In the genomic region with DNA sequence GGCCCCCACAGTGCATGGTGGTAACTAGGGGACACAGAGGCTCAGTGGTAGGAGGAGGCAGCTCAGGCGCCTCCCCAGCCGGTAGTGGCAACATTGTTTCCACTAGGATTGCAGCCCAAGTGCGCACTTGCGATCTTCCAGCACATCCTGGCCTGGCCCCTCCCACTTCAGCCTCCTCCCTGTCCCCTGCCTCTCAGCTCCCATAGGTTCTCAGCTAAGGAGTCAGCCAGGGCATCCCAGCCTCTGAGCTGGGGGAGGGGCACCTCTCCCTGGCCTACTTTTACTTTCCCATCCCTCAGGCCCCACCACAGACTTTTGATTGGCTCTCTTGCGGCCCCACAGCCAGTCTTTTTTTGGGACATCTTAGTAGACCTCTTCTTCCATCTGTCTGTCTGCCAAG, we compare ENCODE assay signal across 8 mouse cellular contexts. TPM values are rescaled to one million over a fixed set of nuclear protein-coding genes. Genes with fewer than 3 reads are reported as not detected.
DNase-seq lines count a peak whose midpoint lies in the region; ATAC-seq lines count a peak whose summit lies in the region.

No protein-coding gene starts in this region.

- no peaks in the 10 kb centered on the region for H3K36me3 ChIP-seq in heart, embryonic 16.5 days (ENCODE audit: control insufficient read depth, insufficient read depth)
- H3K36me3 ChIP-seq in limb, embryonic 10.5 days: no peaks in the 10 kb centered on the region
- H3K36me3 ChIP-seq in midbrain, embryonic 14.5 days (ENCODE audit: control insufficient read depth, insufficient read depth, low read length): no peaks in the 10 kb centered on the region

- no peaks in the 10 kb centered on the region for H3K27me3 ChIP-seq in heart, embryonic 16.5 days (ENCODE audit: control insufficient read depth, insufficient read depth, low read length)
- 0 out of 2 replicates have a peak, but pooled peaks cover 9% of the 10 kb centered on the region for H3K27me3 ChIP-seq in limb, embryonic 10.5 days (ENCODE audit: low read depth, poor library complexity, severe bottlenecking)
- no peaks in the 10 kb centered on the region for H3K27me3 ChIP-seq in midbrain, embryonic 14.5 days (ENCODE audit: control insufficient read depth, insufficient read depth, low read length)

- peaks cover 19% of the 10 kb centered on the region for H3K4me1 ChIP-seq in heart, embryonic 16.5 days (ENCODE audit: control insufficient read depth, insufficient read depth, low read length)
- peaks cover 52% of the 10 kb centered on the region for H3K4me1 ChIP-seq in limb, embryonic 10.5 days
- 0 out of 2 replicates have a peak, but pooled peaks cover 4% of the 10 kb centered on the region for H3K4me1 ChIP-seq in midbrain, embryonic 14.5 days (ENCODE audit: control insufficient read depth, insufficient read depth, low read length)

- H3K9me3 ChIP-seq in heart, embryonic 16.5 days (replicated peaks; ENCODE audit: control insufficient read depth, low read length): no peaks in the 10 kb centered on the region
- H3K9me3 ChIP-seq in limb, embryonic 10.5 days (replicated peaks): no peaks in the 10 kb centered on the region
- no peaks in the 10 kb centered on the region for H3K9me3 ChIP-seq in midbrain, embryonic 14.5 days (ENCODE audit: control insufficient read depth, low read length)

- no peak overlapping the region for H3K9ac ChIP-seq in heart, embryonic 16.5 days (ENCODE audit: low read length)
- no peak overlapping the region for H3K9ac ChIP-seq in midbrain, embryonic 14.5 days (replicated peaks; ENCODE audit: low read length)

- 0 out of 2 replicates have a peak overlapping the region, but pooled peaks have one; percentile 29 for H3K4me2 ChIP-seq in heart, embryonic 16.5 days (ENCODE audit: low read depth, low read length)
- H3K4me2 ChIP-seq in midbrain, embryonic 14.5 days (ENCODE audit: low read length): no peak overlapping the region

- DNase-seq in right cerebral cortex, postnatal 10 days (ENCODE audit: low spot score in 2 of 2): peak; percentile 64 to 67
- no peak for DNase-seq in right cerebral cortex, postnatal 36 days (ENCODE audit: low spot score in 2 of 2)
- peak; percentile 58 for DNase-seq in embryo, embryonic 9.5 days (ENCODE audit: extremely low spot score)
- no peak for DNase-seq in limb, embryonic 10.5 days (ENCODE audit: low spot score)
- DNase-seq in ovary, postnatal 14 days (ENCODE audit: low spot score): peak; percentile 33
- DNase-seq in midbrain, embryonic 14.5 days: no peak

- ATAC-seq in heart, embryonic 16.5 days (replicated peaks; ENCODE audit: extremely low read depth, insufficient read depth, low FRiP score): 0 out of 2 replicates have a peak, but pooled peaks have one; percentile 3
- no peak for ATAC-seq in granulocyte monocyte progenitor cell, adult 5-6 weeks (replicated peaks; ENCODE audit: poor library complexity, severe bottlenecking)
- no peak for ATAC-seq in midbrain, embryonic 14.5 days (ENCODE audit: low FRiP score, low TSS enrichment)

- 17% methylated on average over 5 of the region's 5 CpGs for WGBS in heart, embryonic 16.5 days
- 9% methylated on average over 5 of the region's 5 CpGs for WGBS in limb, embryonic 10.5 days
- 24% methylated on average over 5 of the region's 5 CpGs for WGBS in midbrain, embryonic 14.5 days

- H3K27ac ChIP-seq in heart, embryonic 16.5 days (ENCODE audit: low read length): no peak overlapping the region
- H3K27ac ChIP-seq in limb, embryonic 10.5 days: peak overlapping the region; percentile 27; the same call in 1 of the 2 replicates
- no peak overlapping the region for H3K27ac ChIP-seq in midbrain, embryonic 14.5 days (replicated peaks; ENCODE audit: low read depth, low read length)

- no peak overlapping the region for H3K4me3 ChIP-seq in heart, embryonic 16.5 days (ENCODE audit: low read length)
- H3K4me3 ChIP-seq in limb, embryonic 10.5 days: peak overlapping the region; percentile 27
- H3K4me3 ChIP-seq in midbrain, embryonic 14.5 days (replicated peaks; ENCODE audit: low read depth, low read length): no peak overlapping the region

RNA-seq across cellular contexts. Expression of gene Rrp9, which starts 3.9 kb away (rescaled TPM):
- polyA plus RNA-seq in heart, embryonic 16.5 days (2015; fragmentation: Nextera tagmentation; extraction: Ambion mirVana): 29.6 and 31.8 TPM in 2 replicates
- polyA plus RNA-seq in limb, embryonic 10.5 days (2016; fragmentation: Nextera tagmentation; extraction: Ambion mirVana): 81.6 and 110 TPM in 2 replicates
- total RNA-seq in granulocyte monocyte progenitor cell, adult 5-6 weeks (2014; fragmentation: Nextera tagmentation): 30.4 and 32.8 TPM in 2 replicates
- 47.3 and 57.5 TPM in 2 replicates for total RNA-seq in granulocyte monocyte progenitor cell, adult 5-6 weeks (2017)
- polyA plus RNA-seq in midbrain, embryonic 14.5 days (2014; fragmentation: Nextera tagmentation; extraction: Ambion mirVana): 41.0 and 41.2 TPM in 2 replicates

RNA-seq across cellular contexts. Expression of gene Parp3, which starts 4.9 kb away (rescaled TPM):
- 3.1 and 4.0 TPM in 2 replicates for polyA plus RNA-seq in heart, embryonic 16.5 days (2015; fragmentation: Nextera tagmentation; extraction: Ambion mirVana)
- polyA plus RNA-seq in limb, embryonic 10.5 days (2016; fragmentation: Nextera tagmentation; extraction: Ambion mirVana): 1.9 and 2.3 TPM in 2 replicates
- total RNA-seq in granulocyte monocyte progenitor cell, adult 5-6 weeks (2014; fragmentation: Nextera tagmentation): 10.9 and 15.1 TPM in 2 replicates
- total RNA-seq in granulocyte monocyte progenitor cell, adult 5-6 weeks (2017): 7.6 and 13.8 TPM in 2 replicates
- 0.28 and 0.76 TPM in 2 replicates for polyA plus RNA-seq in midbrain, embryonic 14.5 days (2014; fragmentation: Nextera tagmentation; extraction: Ambion mirVana)

RNA-seq across cellular contexts. Expression of gene Gpr62, which starts 6.2 kb away (rescaled TPM):
- 0.13 and 0.16 TPM in 2 replicates for polyA plus RNA-seq in heart, embryonic 16.5 days (2015; fragmentation: Nextera tagmentation; extraction: Ambion mirVana)
- 0.16 and 0.59 TPM in 2 replicates for polyA plus RNA-seq in limb, embryonic 10.5 days (2016; fragmentation: Nextera tagmentation; extraction: Ambion mirVana)
- total RNA-seq in granulocyte monocyte progenitor cell, adult 5-6 weeks (2014; fragmentation: Nextera tagmentation): not detected in 2 replicates
- total RNA-seq in granulocyte monocyte progenitor cell, adult 5-6 weeks (2017): not detected in 2 replicates
- polyA plus RNA-seq in midbrain, embryonic 14.5 days (2014; fragmentation: Nextera tagmentation; extraction: Ambion mirVana): 0.93 and 1.00 TPM in 2 replicates

RNA-seq across cellular contexts. Expression of gene Pcbp4, which starts 18.8 kb away (rescaled TPM):
- 64.8 and 69.9 TPM in 2 replicates for polyA plus RNA-seq in heart, embryonic 16.5 days (2015; fragmentation: Nextera tagmentation; extraction: Ambion mirVana)
- 275 and 316 TPM in 2 replicates for polyA plus RNA-seq in limb, embryonic 10.5 days (2016; fragmentation: Nextera tagmentation; extraction: Ambion mirVana)
- 4.5 TPM in 2 replicates for total RNA-seq in granulocyte monocyte progenitor cell, adult 5-6 weeks (2014; fragmentation: Nextera tagmentation)
- total RNA-seq in granulocyte monocyte progenitor cell, adult 5-6 weeks (2017): 1.2 and 3.6 TPM in 2 replicates
- 219 and 247 TPM in 2 replicates for polyA plus RNA-seq in midbrain, embryonic 14.5 days (2014; fragmentation: Nextera tagmentation; extraction: Ambion mirVana)

RNA-seq across cellular contexts. Expression of gene Abhd14a, which starts 24.4 kb away (rescaled TPM):
- polyA plus RNA-seq in heart, embryonic 16.5 days (2015; fragmentation: Nextera tagmentation; extraction: Ambion mirVana): 60.5 and 61.0 TPM in 2 replicates
- 45.0 and 46.9 TPM in 2 replicates for polyA plus RNA-seq in limb, embryonic 10.5 days (2016; fragmentation: Nextera tagmentation; extraction: Ambion mirVana)
- total RNA-seq in granulocyte monocyte progenitor cell, adult 5-6 weeks (2014; fragmentation: Nextera tagmentation): 50.3 and 57.3 TPM in 2 replicates
- total RNA-seq in granulocyte monocyte progenitor cell, adult 5-6 weeks (2017): 26.0 and 27.0 TPM in 2 replicates
- polyA plus RNA-seq in midbrain, embryonic 14.5 days (2014; fragmentation: Nextera tagmentation; extraction: Ambion mirVana): 51.2 and 68.8 TPM in 2 replicates

Comparison
In these comparisons a context has a peak if more than half of its experiments do, and no peak if none do; other contexts are left out.
1. DNase-seq: peak in right cerebral cortex, postnatal 10 days (2 of 2), embryo, embryonic 9.5 days (single experiment) and ovary, postnatal 14 days (single experiment); none in right cerebral cortex, postnatal 36 days (0 of 2), limb, embryonic 10.5 days (single experiment) and midbrain, embryonic 14.5 days (single experiment).